Mouse (Mus musculus) spleen, postnatal 10 days (tissue): ENCODE results near the gene Chrnb1.

Experiments used
- DNase-seq, 2 experiments: peaks; one replicate each; pipeline ENCODE4 v3.0.0; 2021 to 2022; ENCODE audit warnings: low spot score in 2 of 2

Chrnb1 gene

GRCm38 (mm10) chr11:69795168-69795982 is at the start of gene Chrnb1:
Gene Chrnb1, minus strand, starts transcription at chr11:69795943.
- peak; percentile 84 to 96 for DNase-seq

- peak in 1 of 2 experiments; percentile 42 for DNase-seq
Observed at GRCm38 (mm10) chr11:69838714-69839104, 43.0 kb upstream of the Chrnb1 start.

- peak; percentile 93 to 95 for DNase-seq
Observed at GRCm38 (mm10) chr11:69837952-69838713, 42.4 kb upstream of the Chrnb1 start, which contains the start of gene Tmem256. Gene Tmem256, plus strand, starts transcription at chr11:69838514.

GRCm38 (mm10) chr11:69837604-69837951 is 41.8 kb upstream of the Chrnb1 start, which contains the start of gene Nlgn2:
Gene Nlgn2, minus strand, starts transcription at chr11:69837784.
- no peak for DNase-seq

DNA sequence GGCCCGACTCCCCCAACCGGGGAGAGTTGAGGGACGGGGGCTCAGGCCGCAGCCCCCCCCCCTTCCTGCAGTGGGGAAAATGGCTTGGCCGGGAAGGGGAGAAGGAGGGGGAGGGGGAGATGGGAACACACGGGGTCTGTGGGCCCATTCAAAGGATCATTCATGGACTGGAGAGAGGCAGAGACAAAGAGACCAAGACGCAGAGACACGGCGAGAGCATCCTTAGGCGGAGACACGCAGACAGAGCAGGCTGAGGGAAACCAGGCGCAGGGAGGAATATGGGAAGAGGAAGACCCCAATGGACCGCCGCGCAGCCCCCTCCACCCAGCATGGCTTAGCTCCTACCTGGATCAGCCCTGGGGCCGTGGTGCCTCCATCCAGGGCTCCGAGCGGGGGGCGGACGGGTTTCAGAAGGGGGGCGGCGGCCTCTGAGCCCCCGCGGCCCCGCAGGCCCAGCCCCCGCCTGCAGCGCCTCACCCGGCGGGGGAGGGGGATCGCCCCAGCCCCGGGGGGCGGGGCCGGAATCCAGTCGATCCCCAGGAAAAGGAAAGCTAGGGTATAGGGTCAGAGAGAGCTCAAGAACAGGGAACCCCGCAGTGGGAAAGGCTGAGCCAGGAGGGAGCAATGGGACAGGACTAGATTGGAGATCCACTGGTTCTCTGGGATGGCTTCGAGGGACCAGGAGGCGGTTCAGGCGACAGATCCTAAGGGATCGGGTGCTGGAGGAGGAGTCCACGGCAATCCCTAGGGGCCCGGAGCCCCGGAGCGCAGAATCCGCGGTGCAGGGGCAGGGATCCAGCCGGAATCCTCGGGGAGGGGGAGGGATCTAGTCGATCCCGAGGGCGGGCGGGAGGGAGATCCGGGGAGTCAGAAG is 41.2 kb upstream of the Chrnb1 start:
- peak in 1 of 2 experiments; percentile 42 for DNase-seq

GRCm38 (mm10) chr11:69835966-69836335 is 40.2 kb upstream of the Chrnb1 start:
- DNase-seq: no peak

DNA sequence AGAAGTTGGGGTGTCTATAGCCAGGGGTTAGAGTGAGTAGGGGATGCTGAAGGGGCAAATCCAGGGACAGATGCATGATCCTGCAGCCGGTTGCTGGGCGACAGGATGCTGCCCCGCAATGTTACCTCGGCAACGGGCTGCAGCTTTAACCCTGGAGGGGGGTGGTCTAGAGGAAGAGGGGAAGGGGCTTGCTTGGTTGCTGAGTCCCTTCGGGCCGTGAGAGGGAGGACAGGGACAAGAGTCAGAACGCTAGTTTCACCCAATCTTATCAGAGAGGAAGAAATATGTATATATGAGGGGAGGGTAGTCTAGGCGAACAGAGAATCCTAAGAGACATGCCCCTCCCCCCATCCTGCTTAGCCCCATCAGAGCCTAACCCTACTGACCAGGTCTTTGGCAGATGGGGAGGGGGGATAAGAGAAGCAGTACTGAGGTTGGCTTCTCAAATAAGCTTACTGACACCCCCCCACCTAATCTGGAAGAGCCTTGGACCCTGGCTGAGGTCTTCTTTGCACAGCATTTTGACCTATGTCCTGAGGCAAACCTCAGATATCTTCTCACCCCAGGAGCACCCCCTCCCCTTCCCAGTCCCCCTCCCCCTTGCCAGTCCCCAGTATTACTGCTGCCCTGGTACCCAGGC is 39.7 kb upstream of the Chrnb1 start:
- no peak for DNase-seq

DNA sequence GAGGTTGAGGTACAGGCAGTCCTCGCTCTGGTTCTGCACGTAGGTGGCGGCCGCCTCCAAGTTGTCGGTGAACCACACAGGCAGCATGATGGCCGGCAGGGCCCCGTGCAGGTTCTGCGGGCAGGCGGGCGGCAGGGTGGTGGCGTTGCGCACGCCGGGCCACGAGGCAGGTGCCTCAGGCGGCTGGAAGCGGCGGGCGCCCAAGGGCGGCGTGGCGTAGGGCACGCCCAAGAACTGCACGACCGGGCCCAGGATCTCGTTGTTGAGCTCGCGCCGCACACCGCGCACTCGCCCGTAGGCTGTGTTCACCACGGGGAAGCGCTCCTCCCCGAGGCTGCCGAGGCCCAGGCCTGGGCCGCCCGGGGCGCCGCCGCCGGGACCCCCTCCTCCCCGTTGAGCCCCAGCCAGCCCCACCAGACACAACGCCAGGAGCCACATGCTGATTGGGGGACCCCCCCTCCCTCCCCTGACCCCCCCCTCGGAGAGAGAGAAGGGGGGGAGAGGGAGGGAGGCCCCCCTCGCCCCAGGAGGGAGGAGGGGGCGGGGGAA is 38.3 kb upstream of the Chrnb1 start:
- peak; percentile 66 to 74 for DNase-seq

DNA sequence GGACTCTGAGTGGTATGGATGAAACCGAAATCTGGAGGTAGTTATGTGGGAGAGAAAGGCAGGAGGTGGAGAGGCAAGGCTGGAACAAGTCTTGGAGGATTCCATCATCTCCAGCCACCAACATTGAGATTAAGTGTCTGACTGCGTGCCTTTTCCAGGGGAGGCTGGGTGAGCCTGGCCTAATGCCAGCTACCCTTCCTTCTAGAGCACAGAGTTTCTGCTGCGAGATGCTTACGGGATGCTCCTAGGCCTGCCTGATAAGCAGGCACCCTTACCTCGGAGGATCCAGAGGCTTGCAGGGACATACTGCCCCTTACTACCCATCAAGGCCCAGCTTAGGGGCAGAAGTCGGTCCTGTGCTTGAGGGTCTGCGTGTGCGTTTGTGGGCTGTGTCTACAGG is 37.8 kb upstream of the Chrnb1 start:
- peak in 1 of 2 experiments; percentile 29 for DNase-seq

- peak in 1 of 2 experiments; percentile 10 for DNase-seq
Observed at GRCm38 (mm10) chr11:69828832-69829231, 33.1 kb upstream of the Chrnb1 start.

DNA sequence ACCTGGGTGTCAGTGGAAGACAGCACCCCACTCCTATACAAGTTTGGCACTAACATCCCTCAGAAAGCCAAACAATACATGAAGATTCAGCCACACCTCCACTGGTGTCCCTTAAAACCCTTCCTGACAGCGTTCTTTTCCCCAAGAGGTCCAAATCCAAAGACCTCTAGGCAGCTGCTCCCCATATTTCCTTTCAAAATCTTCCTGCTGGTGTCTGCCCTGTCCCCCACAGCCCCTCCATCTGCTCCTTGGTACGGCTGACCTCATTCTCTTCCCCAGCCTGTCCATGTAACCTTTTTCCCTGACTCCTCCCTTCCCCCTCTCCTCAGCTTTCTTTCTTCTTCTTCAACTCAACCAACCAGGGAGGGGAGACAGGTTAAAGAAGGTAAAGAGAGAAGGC is 27.7 kb upstream of the Chrnb1 start:
- no peak for DNase-seq

DNA sequence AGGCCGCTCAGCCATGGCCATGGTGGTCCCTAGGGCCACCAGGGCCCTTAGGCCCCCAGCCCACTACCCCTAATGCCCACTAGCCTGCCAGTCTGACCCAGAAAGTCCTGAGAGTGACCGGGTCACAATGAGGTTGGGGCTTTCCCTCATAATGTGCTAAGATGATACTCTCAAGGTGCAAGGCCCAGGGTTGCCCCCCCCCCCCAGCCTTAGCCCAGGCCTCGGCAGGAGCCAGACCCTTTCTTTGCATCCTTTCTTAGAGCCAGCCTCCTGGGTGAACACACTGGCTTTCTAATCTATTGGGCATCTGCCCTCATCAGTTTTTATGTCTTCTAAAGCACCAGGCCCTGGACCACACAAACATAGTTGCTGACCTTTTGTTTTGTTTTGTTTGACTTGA is 26.3 kb upstream of the Chrnb1 start, which contains the start of gene Spem1:
Gene Spem1, minus strand, starts transcription at position 101 of the 400 bp plus-strand sequence.
- no peak for DNase-seq

DNA sequence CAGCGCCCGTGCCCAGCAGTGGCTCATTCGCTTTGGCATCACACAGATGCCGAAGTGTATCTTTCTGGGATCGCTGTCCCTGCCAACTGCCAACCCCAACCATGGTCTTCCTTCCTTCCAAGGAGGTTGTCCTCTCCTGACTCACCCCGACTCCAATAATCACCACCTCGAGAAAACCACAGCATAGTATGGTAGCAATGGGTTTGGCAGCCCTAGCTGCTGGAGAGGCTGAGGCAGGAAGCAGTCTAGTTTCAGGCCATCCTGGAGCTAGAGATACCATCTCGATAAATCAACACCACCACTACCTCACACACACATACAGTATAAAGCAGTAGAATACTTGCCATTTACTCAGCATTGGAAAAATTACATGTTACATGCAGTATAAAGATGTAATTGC is 23.1 kb upstream of the Chrnb1 start:
- DNase-seq: no peak

DNA sequence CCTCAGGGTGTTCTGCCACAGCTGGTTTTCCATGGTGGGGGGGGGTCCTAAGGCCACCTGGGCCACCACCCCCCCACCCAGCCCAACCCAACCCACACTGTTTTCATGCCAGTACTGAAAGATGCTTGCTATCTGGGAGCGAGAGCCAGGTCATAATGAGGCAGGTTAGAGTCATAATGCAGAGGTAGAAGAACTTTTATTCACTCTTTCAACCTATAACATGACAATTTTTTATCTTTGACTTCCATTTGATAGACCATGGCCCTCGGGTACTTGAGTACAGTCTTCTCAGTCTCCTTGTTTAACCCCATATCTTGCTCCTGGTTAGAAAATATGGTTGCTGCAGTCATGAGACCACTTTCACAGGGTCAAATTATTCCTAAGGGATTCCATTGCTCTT is 22.6 kb upstream of the Chrnb1 start, which contains the start of gene Spem2:
Gene Spem2, minus strand, starts transcription at position 101 of the 400 bp plus-strand sequence.
- DNase-seq: no peak

DNA sequence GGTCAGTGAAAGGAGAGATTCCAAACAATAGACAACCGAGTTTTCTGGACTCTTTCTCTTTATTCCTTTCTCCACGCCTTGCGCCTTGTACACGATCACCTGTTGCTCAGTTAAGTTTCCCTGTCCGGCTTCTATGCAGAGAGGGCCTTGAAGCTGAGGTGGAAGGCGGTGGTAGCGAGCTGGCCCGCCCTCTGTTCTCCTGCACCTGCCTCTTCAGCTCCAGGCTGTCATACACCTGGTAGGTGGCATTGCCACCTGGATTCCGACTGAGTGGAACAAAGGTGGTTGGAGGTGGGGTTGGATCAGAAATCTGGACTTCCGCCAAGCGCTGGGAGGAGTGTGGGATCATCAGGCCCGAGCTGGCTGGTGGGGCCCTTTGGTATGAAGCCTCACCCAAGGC is 20.8 kb upstream of the Chrnb1 start:
- DNase-seq: no peak

GRCm38 (mm10) chr11:69815155-69815554 is 19.4 kb upstream of the Chrnb1 start, which contains the start of gene Gm39566:
Gene Gm39566, minus strand, starts transcription at chr11:69815298.
- DNase-seq: no peak

DNA sequence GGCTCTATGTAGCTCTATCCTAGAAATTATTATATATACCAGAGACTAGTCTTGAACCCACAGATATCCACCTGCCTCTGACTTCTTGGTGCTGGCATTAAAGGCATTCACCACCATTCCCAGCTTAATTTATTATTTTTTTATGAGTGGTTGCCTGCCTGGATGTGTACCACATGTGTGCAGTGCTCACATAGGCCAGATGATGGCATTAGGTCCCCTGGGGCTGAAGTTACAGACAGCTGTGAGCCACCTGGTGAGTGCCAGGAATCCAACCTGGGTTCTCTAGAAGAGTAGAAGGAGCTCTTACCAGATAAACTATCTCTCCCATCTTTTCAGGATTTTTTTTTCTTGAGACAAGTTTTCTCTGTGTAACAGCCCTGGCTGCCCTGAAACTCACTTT is 14.5 kb upstream of the Chrnb1 start:
- DNase-seq: no peak

DNA sequence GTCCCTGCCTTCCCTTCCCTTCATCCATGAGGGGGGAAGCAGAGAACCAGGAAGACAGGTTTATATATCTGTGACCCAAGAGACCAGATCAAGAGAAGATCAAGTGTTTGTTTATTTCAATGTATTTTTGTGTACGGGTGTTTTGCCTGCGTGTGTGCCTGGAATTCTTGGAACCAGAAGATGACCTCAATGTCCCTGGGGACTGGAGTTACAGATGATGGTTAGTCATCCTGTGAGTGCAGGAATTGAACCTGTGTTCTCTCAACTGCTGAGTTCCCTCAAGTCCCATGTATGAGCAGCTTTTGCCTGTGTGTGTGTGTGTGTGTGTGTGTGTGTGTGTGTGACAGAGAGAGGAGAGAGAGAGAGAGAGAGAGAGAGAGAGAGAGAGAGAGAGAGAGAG is 11.9 kb upstream of the Chrnb1 start:
- no peak for DNase-seq

DNA sequence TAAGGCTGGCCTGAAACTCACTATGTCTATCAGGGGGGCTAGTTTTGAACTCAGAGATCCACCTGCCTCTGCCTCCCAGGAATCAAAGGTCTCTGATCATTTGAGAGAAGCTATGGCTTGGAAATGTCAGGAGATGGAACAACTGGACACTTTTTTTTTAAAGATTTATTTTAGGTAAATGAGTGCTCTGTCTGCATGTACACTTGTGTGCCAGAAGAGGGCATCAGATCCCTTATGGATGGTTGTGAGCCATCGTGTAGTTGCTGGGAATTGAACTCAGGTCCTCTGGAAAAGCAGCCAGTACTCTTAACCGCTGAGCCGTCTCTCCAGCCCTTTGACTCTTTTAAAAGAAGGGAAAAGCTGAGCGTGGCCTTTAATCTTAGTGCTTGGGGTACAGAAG is 10.6 kb upstream of the Chrnb1 start:
- no peak for DNase-seq

DNA sequence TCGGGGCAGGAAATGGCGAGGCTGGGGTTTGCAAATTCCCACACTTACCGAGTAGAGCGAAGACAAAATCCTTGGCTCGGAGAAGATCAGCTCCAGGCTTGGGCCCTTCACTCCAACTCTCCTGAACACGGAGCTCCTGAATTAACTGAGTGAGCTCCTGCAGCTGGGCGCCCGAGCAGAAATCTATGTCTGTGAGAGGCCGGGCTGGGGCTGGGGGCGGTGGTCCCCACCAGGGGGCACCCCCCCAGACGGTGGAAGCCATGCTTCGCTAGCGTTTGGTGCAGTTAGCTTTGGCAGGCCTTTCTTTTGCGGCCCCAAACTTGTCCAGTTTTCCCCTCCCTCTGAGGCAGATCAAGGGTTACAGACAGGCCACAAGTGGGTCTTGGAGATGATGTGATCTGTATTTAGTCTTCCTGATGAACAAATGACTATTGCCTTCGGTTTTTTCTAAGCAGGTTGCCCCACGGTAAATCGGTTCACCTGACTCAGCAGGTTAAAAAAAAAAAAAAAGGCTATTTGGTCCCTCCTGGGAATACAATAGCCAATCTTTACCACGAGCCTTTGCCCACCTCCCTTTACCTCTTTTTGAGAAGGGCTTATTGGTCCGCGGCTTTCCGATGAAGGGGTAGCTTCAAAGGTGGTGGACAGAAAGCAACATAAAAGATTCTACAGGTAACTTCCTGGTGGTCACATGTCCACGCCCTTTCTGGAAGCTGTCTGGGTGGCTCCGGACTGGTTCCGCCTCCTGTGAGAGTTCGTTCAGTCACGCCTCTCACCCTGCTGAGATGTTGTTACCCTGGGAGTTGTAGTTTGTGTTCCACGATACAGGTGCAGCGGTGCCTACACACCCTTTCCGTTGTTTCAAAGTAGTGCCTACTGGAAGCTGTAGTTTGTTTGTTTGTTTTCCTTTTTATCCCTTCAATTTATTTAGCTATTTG is 9.5 kb upstream of the Chrnb1 start, which contains the start of gene Tmem102:
Gene Tmem102, minus strand, starts transcription at position 653 of the 938 bp plus-strand sequence.
- no peak for DNase-seq
